Mouse (Mus musculus): Measurements from ENCODE around the gene Pald1.

DNA sequence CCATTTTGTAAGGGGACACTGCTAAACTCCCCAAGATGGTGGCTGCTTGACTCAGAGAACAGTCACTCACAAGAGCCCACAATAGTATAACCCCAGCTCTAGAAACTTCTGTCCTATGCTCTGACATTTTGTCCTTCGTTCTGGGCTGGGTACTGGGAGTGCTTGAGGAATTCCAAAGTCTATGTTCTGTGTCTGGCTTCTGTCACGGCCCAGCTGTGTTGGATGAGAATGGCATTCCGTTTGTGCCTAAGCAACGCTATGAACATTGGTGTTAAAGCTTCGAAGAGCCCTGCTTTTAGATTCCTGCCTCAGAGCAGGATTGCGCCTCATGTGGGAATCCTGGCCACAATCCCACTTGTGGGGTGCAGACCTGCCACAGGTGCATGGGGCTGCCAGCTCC lies 71.2 kb downstream of the Pald1 start:
- TF ChIP-seq CTCF (IDR thresholded peaks at IDR 0.05; ENCODE audit: extremely low read depth, insufficient read depth, low read length), result no peak
- TF ChIP-seq POLR2A (IDR thresholded peaks at IDR 0.05; ENCODE audit: extremely low read depth, insufficient read depth, low read length), result no peak
